12 mouse cellular contexts compared by ENCODE assay signal in the genomic region with DNA sequence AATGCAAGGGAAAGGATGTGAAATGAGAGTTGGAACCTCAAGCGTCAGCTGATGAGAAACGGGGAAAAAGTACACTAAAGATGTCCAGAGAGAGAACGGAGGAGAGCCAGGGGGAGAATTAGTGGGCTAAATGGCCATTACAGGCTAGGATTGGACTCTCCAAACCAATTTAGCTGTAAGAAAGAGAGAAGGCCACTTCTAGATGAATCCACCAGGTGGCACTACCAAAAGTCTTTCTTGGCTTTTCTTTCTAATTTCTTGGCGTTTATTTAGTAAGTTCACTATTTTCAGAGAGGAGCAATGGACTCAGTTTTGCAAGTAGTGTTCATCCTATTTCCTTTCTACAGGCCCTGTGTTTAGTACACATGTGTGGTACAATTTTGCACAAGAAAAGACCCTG.
DNase-seq lines count a peak whose midpoint lies in the region; ATAC-seq and TF ChIP-seq lines count a peak whose summit lies in the region.
"Had no signal": no experiment of that assay in that cellular context is flagged by ENCODE, and none has a peak within 500 bp of the region (broad histone marks: within the 10 kb centered on the region; RNA-seq: fewer than 3 reads in every experiment).

No protein-coding gene starts in this region.

- H3K36me3 ChIP-seq in liver, postnatal 0 days (replicated peaks; ENCODE audit: insufficient read depth, low read length): no peaks in the 10 kb centered on the region
- H3K36me3 ChIP-seq: embryonic facial prominence, embryonic 13.5 days; lung, embryonic 15.5 days had no signal

- no peak overlapping the region for H3K9ac ChIP-seq in liver, postnatal 0 days (replicated peaks)
- H3K9ac ChIP-seq: embryonic facial prominence, embryonic 13.5 days; lung, embryonic 15.5 days had no signal

- no peak for ATAC-seq in CD4-positive, CD25-positive, alpha-beta regulatory T cell, adult 4 months
- no peak for ATAC-seq in liver, postnatal 0 days
- ATAC-seq: hindbrain, embryonic 16.5 days had no signal

- no peaks in the 10 kb centered on the region for H3K4me1 ChIP-seq in liver, postnatal 0 days (ENCODE audit: insufficient read depth)
- H3K4me1 ChIP-seq: embryonic facial prominence, embryonic 13.5 days; lung, embryonic 15.5 days had no signal

- H3K9me3 ChIP-seq in liver, postnatal 0 days (ENCODE audit: low read length): peaks cover 4% of the 10 kb centered on the region; the same call in 1 of the 2 replicates
- H3K9me3 ChIP-seq: lung, embryonic 15.5 days had no signal

- H3K27me3 ChIP-seq in liver, postnatal 0 days (ENCODE audit: insufficient read depth, low read length): no peaks in the 10 kb centered on the region
- H3K27me3 ChIP-seq: embryonic facial prominence, embryonic 13.5 days; lung, embryonic 15.5 days had no signal

- WGBS in liver, postnatal 0 days (ENCODE audit: insufficient replicate concordance): 64% methylated on average over 4 of the region's 4 CpGs

- TF ChIP-seq CTCF in liver, postnatal 0 days (IDR thresholded peaks at IDR 0.05; ENCODE audit: low read depth): peak; percentile 46

- TF ChIP-seq EP300 in liver, postnatal 0 days (IDR thresholded peaks at IDR 0.05; ENCODE audit: low read depth): no peak

- H3K4me2 ChIP-seq in liver, postnatal 0 days (ENCODE audit: low read depth, low read length): no peak overlapping the region
- H3K4me2 ChIP-seq: embryonic facial prominence, embryonic 13.5 days; lung, embryonic 15.5 days had no signal

- intact Hi-C loops in heart, postnatal 25 days (cut with DNase I): loop anchor here (1.0 kb wide), 1 partner anchor 172 kb away; no protein-coding TSS in a partner anchor

- H3K4me3 ChIP-seq in liver, postnatal 0 days (ENCODE audit: low read depth, low read length): no peak overlapping the region
- H3K4me3 ChIP-seq: embryonic facial prominence, embryonic 13.5 days; lung, embryonic 15.5 days; myocyte had no signal

- peak; percentile 9 for DNase-seq in CD4-positive, CD25-positive, alpha-beta regulatory T cell, adult 2 months (ENCODE audit: low read depth, low spot score)
- peak; percentile 6 for DNase-seq in heart, postnatal 4 days
- no peak for DNase-seq in heart, postnatal 25 days (ENCODE audit: low spot score)
- DNase-seq in liver, postnatal 0 days: no peak
- no peak for DNase-seq in liver
- peak; percentile 1 for DNase-seq in retina, adult 2 months (ENCODE audit: low read depth, low spot score)
- DNase-seq in layer of hippocampus, adult 11-12 months (ENCODE audit: low spot score): no peak

- H3K27ac ChIP-seq in liver, postnatal 0 days (ENCODE audit: low read depth): no peak overlapping the region
- H3K27ac ChIP-seq: embryonic facial prominence, embryonic 13.5 days; lung, embryonic 15.5 days had no signal

Comparison
In these comparisons a context has a peak if more than half of its experiments do, and no peak if none do; other contexts are left out.
1. DNase-seq: peak in CD4-positive, CD25-positive, alpha-beta regulatory T cell, adult 2 months (single experiment), heart, postnatal 4 days (single experiment) and retina, adult 2 months (single experiment); none in heart, postnatal 25 days (single experiment), liver, postnatal 0 days (single experiment), liver (single experiment) and layer of hippocampus, adult 11-12 months (single experiment).